Mouse (Mus musculus) layer of hippocampus, postnatal 36 days (tissue): ENCODE measurements around the gene Arid3a. TPM values are rescaled to one million over a fixed set of nuclear protein-coding genes. Genes with fewer than 3 reads are reported as not detected.

ENCODE experiments used
- DNase-seq, 2 experiments: peaks; one replicate each; pipeline ENCODE4 v3.0.0; 2022
- total RNA-seq, 2 experiments: library from RNA; stranded (reverse); gene quantifications; 2 replicates each; pipeline ENCODE4 v1.2.3; 2021

Arid3a gene
- total RNA-seq, 2 experiments from 2014 or later, result 4.8 to 5.1 TPM

DNA sequence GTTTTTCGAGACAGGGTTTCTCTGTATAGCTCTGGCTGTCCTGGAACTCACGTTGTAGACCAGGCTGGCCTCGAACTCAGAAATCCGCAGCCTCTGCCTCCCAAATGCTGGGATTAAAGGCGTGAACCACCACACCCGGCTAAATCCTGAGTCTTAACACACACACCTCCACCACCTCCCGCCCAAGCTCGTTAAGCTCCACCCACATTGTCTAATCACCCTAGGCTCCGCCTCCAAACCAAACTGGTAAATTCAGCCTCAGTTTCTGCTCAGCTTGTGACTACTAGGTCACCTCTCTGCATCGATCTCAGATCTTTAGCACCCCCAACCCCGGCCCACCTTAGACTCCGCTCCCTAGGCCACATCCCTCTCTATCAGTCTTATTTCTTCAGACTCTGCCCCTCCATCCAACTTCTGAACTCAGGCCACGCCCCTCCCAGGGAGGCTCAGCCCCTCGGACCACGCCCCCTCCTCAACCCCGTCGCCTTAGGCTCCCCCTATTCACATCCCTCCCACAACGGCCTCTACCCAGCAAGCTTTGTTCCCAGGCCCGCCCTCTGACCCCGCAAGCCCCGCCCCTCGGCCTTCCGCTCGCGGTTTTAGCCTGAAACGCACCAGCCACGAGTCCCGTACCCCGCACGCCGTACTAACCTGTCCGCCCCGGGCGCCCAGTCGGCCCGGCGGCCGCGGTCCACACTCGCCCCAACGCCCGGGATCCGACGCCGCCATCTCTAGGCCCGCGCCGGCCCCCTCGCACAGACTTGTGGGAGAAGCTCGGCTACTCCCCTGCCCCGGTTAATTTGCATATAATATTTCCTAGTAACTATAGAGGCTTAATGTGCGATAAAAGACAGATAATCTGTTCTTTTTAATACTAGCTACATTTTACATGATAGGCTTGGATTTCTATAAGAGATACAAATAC is 18.4 kb upstream of the Arid3a start, which contains the start of gene Med16:
Gene Med16 (minus strand): TSS at position 757 of the 925 bp plus-strand sequence.
- DNase-seq, result peak; percentile 96 to 97

GRCm38 (mm10) chr10:79909092-79909922 is 17.5 kb upstream of the Arid3a start:
- peak; percentile 48 for DNase-seq

DNA sequence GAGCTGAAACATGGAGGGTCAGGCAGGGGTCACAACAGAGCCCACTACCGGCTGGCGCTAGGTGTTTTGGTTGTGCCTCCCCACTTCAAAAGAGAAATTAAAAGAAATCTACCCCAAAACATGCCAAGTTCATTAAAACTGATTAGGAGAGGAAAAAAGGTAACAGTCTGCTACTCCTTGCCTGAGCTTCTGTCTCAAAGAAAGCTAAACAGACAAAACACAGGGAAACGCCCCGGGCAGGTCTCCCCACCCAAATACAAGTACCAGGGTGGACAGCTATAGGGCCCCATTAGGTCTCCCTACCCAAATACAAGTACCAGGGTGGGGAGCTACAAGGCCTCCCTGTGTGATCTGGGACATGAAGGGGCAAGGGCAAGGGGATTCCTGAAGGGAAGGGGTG is 16.3 kb upstream of the Arid3a start, which contains the start of gene Gm26602:
Gene Gm26602 (plus strand): TSS at position 301 of the 400 bp plus-strand sequence.
- no peak for DNase-seq

DNA sequence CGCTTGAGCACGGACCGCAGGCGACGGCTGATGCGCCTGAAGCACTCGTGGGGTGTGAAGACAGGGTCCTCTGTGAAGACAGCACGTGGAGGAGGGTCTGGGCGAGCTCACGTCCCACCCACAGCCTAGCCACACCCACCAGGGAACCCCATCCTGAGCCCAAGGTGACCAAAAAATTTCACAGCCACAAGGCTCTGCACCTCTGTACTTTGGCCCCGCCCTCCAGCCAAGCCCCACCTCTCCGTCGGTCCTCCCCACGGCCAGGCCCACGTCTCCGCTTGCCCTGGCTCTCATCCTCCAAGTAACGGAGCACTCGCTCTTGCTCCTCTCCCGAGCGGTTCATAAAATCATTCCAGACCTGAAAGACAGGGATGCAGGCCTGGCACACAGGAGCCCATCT is 14.4 kb upstream of the Arid3a start:
- no peak for DNase-seq

DNA sequence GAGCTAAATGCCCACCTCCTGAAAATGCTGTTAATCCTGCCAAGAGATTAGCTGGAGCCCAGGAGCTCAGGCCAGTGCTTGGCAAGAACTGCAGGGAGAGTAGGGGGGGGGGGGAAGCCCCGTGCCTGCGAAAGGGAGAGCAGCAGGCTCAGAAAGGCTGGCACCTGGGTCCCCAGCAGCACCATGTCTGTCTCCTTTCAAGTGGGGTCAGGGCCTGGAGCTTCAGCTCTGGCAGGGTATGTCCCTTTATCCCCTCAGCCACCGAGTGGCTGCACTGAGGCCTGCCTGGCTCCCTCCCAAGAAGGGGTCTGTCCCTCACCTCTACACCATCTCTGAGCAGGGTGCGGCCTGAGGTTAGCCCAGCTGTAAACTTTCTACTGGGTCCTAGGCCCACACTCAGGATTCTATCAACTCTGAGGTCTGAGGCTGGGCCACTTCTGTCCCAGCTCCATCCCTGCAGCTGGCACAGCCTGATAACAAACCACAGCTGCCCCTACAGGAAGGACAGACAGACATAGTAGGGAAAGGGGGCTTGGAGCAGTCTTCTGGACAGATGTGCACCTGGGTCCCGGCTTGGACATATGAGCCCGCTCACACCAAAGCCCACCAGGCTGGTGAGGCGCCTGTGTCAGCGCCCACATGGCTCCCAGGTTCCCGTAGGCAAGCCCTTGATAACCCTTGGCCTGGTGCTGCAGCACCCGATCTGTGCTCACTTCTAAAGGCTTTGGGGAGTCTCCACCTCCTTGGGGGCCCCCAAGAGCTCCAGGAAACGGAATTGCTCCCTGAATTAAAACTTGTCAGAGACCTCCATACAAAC is 12.5 kb upstream of the Arid3a start:
- DNase-seq, result no peak

DNA sequence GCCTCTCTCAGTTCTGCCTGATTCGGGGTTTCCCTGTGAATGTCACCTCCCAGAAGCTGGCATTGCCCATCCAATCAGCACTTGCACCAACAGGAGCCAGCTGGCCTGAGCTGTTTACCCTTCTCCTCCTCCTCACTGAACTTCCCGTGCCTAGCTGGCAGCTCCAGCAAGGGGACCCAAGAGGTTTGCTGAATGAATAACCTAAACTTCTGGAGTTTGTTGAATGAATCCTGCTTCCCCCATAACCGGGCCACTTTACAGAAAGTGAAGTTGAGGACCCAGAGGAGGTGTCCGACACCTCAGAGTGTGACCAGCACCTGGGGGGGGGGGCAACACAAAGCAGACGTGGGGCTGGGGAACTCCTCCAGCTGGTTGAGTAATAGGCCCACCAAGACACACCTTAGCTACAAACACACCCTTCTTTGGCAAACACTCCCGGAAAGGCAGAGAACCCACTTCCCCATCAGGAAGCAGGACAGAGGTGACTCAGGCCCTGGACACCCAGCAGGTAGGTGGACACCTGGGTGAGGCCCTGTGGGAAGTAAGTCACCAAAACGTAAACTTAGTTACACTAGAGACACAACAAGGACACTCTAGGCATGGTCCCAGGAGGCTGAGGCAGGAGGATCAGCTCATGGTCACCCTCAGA is 11.8 kb upstream of the Arid3a start:
- DNase-seq, result no peak

- no peak for DNase-seq
Observed at GRCm38 (mm10) chr10:79916081-79916480, 10.8 kb upstream of the Arid3a start.

DNA sequence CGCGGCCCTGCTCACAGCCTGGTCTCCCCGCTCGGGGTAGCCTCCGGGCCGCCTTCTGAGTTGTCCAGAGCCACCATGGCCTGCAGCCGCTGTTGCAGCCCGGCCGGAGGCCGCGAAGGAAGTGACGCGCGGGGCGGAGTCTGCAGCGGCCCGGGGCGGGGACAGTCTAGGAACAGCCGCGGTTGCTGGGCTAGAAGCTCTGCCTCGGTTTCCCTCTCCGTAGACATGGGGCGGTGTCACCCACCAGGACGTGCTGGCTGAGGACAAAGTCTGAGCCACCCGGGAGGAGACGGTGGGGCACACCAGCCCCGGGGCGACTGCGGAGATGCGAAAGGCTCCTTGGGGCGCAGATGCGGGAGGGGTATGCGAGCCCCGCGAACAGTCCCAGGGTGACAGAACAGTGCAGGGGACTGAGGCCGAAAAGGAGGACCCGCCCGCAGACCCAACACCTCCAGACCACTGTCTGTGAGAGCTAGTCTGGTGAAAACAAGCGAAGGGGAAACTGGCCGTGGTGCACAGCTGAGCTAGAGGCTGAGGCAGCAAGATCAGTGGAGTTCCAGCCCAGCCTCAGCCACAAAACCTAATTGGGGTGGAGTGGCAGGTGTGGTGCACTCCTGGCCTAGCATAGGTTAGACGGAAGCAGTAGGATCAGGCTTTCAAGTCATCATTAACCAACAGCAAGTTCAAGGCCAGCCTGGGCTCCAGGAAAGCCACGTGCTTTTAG is 9.9 kb upstream of the Arid3a start, which contains the start of gene Kiss1r:
Gene Kiss1r (plus strand): TSS at position 164 of the 724 bp plus-strand sequence.
- DNase-seq, result peak; percentile 85 to 87

DNA sequence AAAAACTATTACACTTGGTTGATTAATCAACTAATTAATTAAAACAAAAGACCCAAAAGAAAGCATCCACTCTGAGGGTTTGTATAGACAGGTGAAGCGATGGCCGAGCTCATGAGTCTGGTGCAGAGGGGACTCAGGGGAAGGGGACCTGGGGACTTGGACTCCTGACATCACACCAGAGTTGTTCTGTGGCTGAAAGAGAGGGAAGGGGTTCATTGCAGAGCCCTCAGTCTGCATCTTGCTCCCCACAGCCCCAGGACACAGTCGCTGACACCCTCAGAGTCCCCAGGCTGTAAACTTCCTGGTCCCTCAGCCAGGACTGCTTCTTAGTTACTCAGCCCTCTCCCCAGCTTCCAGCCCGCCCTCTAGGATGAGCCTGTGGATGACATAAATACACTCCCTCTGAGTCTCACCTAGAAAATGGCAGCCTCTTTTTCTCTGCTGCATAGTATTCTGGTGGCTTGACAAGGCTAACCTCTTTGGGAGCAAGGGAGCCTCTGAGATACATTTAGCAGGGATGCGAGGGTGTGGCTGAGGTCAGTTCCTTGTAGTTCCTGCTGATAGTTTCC is 9.2 kb upstream of the Arid3a start:
- DNase-seq, result no peak

GRCm38 (mm10) chr10:79918231-79919078 is 8.4 kb upstream of the Arid3a start:
- no peak for DNase-seq

GRCm38 (mm10) chr10:79919251-79919849 is 7.5 kb upstream of the Arid3a start:
- no peak for DNase-seq

DNA sequence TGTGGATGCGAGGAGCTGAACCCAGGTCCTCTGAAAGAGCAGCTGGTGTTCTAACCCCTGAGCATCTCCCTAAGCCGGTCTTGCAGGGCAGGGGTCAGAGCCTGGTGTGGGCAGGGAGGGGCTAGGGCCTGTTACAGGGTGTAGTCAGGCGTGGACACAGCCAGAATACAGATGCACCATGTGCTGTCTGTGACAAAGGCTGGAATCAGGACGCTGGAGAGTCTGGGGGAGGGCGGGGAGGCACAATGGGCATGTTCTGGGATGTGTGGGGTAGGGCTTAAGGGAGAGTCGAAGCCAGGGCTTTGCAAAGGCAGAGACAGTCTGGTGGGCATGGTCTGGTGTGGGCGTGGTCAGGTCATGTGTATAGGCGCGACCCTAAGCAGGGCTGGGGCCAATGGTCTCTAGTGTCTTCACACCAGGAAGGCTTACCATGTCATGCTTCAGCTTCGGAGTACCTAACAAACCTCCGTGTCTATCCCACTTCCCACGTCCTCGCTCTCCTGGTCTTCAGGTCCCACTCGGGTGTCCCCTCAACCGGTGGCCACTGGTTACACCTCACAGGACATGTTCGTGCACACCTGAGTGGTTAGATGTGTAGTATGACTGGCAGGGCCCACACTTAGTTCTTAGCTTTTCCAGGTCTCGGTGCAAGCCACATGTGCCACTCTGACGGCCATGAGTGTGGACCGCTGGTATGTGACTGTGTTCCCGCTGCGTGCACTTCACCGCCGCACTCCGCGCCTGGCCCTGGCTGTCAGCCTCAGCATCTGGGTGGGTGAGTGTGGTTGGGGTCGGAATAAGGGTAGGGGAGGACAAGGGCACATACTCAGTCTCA is 6.6 kb upstream of the Arid3a start:
- no peak for DNase-seq

- no peak for DNase-seq
Observed at GRCm38 (mm10) chr10:79920958-79921535, 5.8 kb upstream of the Arid3a start, which contains the start of gene R3hdm4. TSS of gene R3hdm4 (minus strand) at chr10:79921208.

DNA sequence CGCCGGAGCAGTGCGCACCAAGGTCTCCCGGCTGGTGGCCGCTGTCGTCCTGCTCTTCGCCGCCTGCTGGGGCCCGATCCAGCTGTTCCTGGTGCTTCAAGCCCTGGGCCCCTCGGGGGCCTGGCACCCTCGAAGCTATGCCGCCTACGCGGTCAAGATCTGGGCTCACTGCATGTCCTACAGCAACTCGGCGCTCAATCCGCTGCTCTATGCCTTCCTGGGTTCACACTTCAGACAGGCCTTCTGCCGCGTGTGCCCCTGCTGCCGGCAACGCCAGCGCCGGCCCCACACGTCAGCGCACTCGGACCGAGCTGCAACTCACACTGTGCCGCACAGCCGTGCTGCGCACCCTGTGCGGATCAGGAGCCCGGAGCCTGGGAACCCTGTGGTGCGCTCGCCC is 5.3 kb upstream of the Arid3a start:
- DNase-seq, result no peak

- DNase-seq, result peak; percentile 93
Observed at GRCm38 (mm10) chr10:79924998-79925784, 1.7 kb upstream of the Arid3a start.

- no peak for DNase-seq
Observed at GRCm38 (mm10) chr10:79925785-79926490, 905 bp upstream of the Arid3a start.
